Mouse (Mus musculus) left cerebral cortex, postnatal 25 days (tissue): ENCODE results near the gene Rnf2. TPM values are rescaled to one million over a fixed set of nuclear protein-coding genes. Genes with fewer than 3 reads are reported as not detected.
A peak's percentile ranks its signal among the peaks of the same experiment; 100 is the strongest.
"Not testable (repeated sequence)": the region's sequence is repeated elsewhere in the genome, so short reads cannot be mapped to it uniquely, and the experiment has no call there.

Experiments
- DNase-seq, 2 experiments: peaks; one replicate each; pipeline ENCODE4 v3.0.0; 2022; ENCODE audit warnings: low spot score in 2 of 2, mixed read lengths in 1 of 2
- intact Hi-C: fragments of 180-260 bp; cut with DNase I; formaldehyde crosslinking; loops from one replicate; pipeline ENCODE4 v1.15.1; 2025
- total RNA-seq, 2 experiments: library from RNA; stranded (reverse); gene quantifications; 2 replicates each; pipeline ENCODE4 v1.2.3; 2021

Gene Rnf2
- total RNA-seq, 2 experiments from 2014 or later, result 28.6 to 29.9 TPM

GRCm38 (mm10) chr1:151492419-151492818 lies 8.3 kb downstream of the Rnf2 start:
- intact Hi-C loops, result no loop called here
- DNase-seq, result no peak

DNA sequence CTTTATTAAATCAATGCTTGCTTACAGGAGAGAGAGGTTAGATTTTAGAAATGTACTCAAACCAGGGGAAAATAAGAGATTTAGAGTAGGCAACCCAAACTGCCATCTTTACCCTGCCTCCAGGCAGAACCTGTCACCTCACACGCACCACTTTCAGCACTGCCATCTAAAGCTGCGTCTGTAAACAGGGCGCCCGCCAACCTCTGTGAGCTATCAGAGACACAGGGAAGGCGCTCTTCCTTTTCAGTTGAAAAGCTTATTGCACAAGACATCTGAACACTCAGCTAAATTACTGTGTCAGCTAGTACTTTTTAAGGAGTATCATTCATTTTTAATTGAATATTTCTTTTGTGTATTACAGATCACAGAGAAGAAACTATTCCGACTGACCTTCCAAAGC lies 10.9 kb downstream of the Rnf2 start:
- intact Hi-C loops, result no loop called here

GRCm38 (mm10) chr1:151484754-151485153 lies 16.0 kb downstream of the Rnf2 start:
- intact Hi-C loops, result no loop called here
- DNase-seq, result no peak

More for the DNA sequence above, 10.9 kb downstream of the Rnf2 start:
- DNase-seq, result no peak

GRCm38 (mm10) chr1:151483568-151483967 lies 17.2 kb downstream of the Rnf2 start:
- intact Hi-C loops, result no loop called here
- DNase-seq, result peak in 1 of 2 experiments; percentile 18

- DNase-seq, result no peak
- intact Hi-C loops, result no loop called here
Observed at GRCm38 (mm10) chr1:151482497-151482896, 18.3 kb downstream of the Rnf2 start.

DNA sequence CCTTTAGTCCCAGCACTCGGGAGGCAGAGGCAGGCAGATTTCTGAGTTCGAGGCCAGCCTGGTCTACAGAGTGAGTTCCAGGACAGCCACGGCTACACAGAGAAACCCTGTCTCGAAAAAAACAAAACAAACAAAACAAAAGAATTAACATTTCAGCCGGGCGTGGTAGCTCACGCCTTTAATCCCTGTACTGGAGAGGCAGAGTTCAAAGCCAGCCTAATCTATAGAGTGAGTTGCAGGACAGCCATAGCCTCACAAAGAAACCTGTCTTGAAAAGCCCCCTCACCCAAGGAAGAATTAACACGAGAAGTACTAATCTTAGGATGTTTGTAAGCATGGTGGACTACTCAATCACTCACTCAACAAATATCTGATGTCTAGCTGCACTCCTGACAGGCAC lies 28.4 kb downstream of the Rnf2 start:
- DNase-seq, intact Hi-C loops: not testable (repeated sequence)

DNA sequence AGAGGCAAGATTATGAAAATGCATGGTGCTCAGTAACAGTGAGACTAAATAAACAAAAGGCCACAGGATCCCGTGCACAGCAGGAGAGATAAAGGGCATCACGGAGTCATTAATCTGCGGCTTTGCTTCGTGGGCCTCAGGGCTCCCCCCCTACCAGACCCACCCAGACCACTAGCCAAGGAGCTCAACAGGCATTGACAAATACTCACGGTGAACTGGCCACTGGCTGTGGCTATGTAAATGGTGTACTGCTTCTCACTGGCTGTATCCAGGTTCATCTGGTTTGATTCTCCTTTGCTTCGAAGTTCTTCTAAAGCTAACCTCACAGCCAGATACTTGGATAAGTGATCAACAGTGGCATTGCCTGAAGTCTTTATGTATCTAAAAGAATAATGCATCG lies 29.3 kb downstream of the Rnf2 start:
- intact Hi-C loops, result no loop called here
- no peak for DNase-seq

DNA sequence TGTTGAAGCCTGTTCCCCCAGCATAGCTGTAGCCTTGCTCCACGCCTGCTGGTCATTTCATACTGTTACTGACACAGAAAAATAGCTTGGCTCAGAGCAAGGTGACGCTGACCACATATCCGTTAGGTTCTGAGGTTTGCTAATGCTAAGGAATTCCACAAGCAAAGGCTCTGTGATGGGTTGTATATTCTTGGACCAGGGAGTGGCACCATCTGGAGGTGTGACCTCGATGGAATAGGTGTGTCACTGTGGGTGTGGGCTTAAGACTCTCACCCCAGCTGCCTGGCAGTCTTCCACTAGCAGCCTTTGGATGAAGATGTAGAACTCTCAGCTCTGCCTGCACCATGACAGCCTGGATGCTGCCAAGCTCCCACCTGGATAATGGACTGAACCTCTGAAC lies 34.2 kb downstream of the Rnf2 start:
- no peak for DNase-seq
- intact Hi-C loops, result no loop called here

DNA sequence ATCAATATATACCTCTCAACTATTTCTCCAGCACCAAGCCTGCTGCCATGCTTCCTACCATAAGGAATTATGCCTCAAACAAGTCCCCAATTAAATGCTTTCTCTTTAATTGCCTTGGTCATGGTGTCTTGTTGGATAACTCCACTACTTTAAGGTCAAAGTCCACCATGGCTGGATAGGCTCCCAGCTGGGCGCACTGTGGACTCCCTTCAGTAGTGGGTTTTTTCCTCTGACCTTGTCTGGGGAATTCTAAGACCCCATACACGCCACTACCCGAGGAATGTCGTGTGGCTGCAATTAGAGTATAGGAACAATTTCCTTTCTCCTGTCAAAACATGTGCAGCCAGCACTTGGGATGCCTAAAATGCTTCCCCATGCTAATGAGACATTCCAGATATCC lies 35.8 kb downstream of the Rnf2 start:
- intact Hi-C loops, result no loop called here
- DNase-seq, result no peak

GRCm38 (mm10) chr1:151461265-151461664 lies 39.5 kb downstream of the Rnf2 start:
- intact Hi-C loops, result no loop called here
- DNase-seq, result no peak

DNA sequence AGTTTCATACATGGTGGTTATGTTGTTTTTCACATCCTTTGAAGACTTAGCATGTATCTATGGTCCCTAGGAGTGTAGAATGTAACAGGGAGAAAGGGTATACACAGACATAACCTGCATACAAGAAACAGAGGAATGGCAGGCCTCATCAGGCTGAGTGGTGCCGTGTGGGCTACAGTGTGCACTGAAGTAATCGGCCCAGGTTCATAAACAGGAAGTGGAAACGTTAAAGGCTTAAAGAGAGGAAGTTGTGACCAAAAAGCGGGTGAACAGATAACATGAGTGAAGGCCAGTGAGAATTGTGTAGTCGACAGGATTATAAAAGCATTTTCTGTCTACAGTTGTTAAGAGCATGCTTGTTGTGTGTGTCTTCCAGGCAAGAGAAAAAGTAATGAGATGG lies 43.7 kb downstream of the Rnf2 start:
- no peak for DNase-seq
- intact Hi-C loops, result no loop called here

GRCm38 (mm10) chr1:151451946-151452345 lies 48.8 kb downstream of the Rnf2 start:
- no peak for DNase-seq
- intact Hi-C loops, result no loop called here

DNA sequence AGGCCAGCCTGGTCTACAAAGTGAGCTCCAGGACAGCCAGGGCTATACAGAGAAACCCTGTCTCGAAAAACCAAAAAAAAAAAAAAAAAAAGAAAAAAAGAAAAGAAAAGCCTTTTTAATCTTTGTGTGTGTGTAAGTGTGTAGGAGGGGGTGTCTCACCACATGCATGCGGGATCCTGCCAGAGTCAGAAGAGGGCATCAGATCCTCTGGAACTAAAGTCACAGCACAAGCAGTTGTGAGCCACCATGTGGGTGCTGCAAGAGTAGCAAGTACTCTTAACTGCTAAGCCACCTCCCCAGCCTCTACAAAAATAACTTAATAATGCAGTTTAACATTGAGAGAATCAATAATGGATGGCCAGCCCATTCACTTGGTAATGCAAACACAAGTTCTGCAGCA lies 49.9 kb downstream of the Rnf2 start:
- DNase-seq, result no peak
- intact Hi-C loops, result no loop called here

- DNase-seq, result no peak
- intact Hi-C loops, result no loop called here
Observed at GRCm38 (mm10) chr1:151449866-151450265, 50.9 kb downstream of the Rnf2 start.

GRCm38 (mm10) chr1:151435431-151435830 lies 65.3 kb downstream of the Rnf2 start:
- intact Hi-C loops, result loop anchor here (10.0 kb wide), 1 partner anchor 1011 kb away; no protein-coding TSS in a partner anchor
- no peak for DNase-seq

DNA sequence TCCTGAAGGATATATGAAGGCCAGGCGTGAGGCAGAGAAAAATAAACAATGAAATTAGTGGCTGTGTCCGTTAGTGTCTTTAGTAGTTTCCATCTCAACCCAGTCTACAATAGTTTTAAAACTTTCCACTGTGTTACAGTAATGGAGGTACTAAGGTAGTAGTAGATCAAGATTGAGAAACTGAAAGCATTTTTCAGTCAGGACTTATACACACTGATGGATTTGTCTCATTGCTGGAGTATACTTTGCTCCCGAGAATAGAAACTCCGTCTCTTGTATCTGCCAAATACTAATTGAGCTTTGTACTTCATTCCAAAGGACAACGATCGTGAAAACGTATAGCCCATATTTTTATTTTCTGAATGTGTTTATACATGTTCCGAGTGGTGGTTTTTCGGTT lies 71.4 kb downstream of the Rnf2 start:
- intact Hi-C loops, result loop anchor here (10.0 kb wide), 1 partner anchor 1035 kb away; the partner anchor contains the start of genes Odr4 and Tpr
- no peak for DNase-seq

DNA sequence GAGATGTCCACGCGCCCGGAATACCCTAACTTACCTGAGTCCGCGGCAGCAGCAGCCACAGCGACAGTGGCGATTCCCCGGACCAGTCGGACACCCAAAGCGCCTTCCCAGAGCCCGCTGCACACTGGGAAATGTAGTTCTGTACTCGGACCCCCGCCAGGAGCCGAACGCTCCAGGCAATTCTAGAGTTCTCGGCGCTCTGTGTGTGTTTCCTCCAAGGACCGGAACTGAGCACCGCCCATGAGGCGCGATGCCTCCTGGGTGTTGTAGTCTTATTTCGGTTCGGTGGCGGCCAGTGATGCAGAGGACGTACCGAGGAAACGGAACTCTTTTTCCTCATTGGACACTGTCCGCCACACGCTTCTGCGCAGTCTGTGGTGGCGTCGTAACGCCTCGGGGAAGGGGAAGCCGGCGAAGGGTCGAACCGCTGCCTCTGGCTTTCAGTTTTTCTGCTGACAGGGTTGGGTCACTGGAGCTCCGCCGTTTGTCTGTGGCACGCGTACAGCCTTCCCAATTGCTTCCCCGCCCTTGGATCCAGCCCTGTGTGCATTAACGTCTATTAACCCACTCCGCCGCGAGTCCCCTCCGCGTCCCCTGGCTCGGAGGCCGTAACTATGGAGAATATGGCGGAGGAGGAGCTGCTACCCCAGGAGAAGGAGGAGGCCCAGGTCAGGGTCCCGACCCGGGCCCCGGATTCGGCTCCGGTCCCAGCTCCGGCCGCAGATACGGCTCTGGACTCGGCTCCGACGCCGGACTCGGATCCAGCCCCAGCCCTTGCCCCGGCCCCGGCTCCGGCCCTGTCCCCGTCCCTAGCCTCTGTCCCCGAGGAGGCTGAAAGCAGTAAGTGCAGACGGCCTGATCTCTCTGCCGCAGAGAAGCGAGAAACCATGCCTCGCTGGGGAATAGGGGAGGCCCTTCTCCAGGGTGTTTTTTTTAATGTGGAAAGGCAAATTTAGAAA lies 72.2 kb downstream of the Rnf2 start, which contains the start of the genes Swt1 and Trmt1l:
Swt1 (minus strand) TSS at position 193 of the 959 bp plus-strand sequence.
Trmt1l (plus strand) TSS at position 280 of the 959 bp plus-strand sequence.
- intact Hi-C loops, result loop anchor here (10.0 kb wide), 1 partner anchor 1034 kb away; the partner anchor contains the start of genes Odr4 and Tpr
- DNase-seq, result peak; percentile 99 to 100

- no peak for DNase-seq
- intact Hi-C loops, result loop anchor here (10.0 kb wide), 1 partner anchor 1033 kb away; the partner anchor contains the start of genes Odr4 and Tpr
Observed at GRCm38 (mm10) chr1:151427888-151428262, 72.9 kb downstream of the Rnf2 start.

- intact Hi-C loops, result loop anchor here (10.0 kb wide), 1 partner anchor 1032 kb away; the partner anchor contains the start of genes Odr4 and Tpr
- no peak for DNase-seq
Observed at GRCm38 (mm10) chr1:151426947-151427600, 73.7 kb downstream of the Rnf2 start.

- intact Hi-C loops, result loop anchor here (10.0 kb wide), 1 partner anchor 1027 kb away; the partner anchor contains the start of genes Odr4 and Tpr
- DNase-seq, result no peak
Observed at GRCm38 (mm10) chr1:151422178-151422577, 78.6 kb downstream of the Rnf2 start.
